Mouse (Mus musculus) right cerebral cortex, adult 18-20 months (tissue): ENCODE measurements around the gene Ppp1r9a.

Experiments
- DNase-seq: peaks from one replicate; pipeline ENCODE4 v3.0.0; 2022; ENCODE audit warnings: mixed read lengths

The Ppp1r9a gene

DNA sequence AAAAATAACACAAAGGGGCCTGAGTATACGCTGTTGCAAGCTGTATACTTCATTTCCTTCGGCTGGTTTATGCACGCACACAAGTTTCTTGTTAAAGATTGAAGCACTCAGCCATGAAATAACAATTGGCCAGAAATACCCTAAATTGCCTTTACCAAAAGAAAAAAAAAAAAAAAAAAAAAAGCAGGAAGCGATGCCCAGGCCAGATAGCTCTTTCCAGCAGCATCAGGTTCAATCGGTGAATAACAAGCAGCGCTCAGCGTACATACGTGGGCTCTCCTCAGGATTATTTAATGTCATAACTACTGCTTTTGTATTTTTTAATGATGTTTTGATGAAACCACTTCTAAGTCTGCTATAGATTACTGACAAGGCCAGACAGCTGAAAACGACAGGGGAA, 262.1 kb downstream of the Ppp1r9a start:
- DNase-seq, result no peak

DNA sequence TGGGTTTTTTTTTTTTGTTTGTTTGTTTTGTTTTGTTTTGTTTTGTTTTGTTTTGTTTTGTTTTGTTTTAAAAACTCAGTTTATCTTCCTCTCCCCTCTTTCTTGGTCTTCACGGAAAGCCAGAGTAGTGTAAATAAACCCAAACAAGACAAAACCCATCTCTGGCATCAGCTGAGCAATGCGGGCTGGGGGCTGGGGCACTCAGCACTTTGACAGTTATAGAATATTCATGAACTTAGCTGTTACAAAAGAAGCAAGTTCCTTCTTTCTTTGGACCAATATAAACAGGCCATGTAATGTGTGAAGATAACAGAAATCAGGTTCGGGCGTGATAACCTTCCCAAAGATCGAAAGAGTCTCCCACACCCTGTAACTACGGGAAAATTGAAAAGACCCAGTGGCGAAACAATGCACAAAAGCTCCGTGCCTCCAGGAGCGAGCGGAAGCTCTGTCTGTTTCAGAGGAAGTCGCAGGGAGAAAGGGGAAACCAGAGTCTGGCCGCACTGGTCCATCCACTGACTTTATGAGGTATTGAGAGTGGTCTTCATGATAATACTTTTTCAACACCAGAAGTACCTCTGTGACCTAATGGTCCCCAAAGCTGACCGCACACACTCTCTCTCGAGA, 264.4 kb downstream of the Ppp1r9a start:
- no peak for DNase-seq

DNA sequence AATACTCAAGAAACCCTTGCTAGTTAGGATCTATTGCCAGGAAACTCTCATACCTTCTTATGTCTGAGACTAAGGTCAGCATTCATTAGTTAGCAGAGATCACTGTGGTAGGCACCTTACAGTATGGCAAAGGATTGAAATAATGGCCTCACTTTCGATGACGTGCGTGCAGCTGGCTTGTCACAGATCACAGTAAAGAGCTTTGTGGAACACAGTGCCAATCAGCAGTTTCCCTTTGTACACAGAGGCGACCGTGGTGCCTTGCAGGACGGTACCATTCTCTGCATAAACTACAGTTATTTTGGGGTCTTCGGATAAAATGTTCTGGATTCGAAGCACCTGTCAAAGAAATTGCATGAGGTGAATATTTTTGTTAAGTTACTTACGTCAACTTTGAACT, 265.4 kb downstream of the Ppp1r9a start:
- DNase-seq, result no peak

DNA sequence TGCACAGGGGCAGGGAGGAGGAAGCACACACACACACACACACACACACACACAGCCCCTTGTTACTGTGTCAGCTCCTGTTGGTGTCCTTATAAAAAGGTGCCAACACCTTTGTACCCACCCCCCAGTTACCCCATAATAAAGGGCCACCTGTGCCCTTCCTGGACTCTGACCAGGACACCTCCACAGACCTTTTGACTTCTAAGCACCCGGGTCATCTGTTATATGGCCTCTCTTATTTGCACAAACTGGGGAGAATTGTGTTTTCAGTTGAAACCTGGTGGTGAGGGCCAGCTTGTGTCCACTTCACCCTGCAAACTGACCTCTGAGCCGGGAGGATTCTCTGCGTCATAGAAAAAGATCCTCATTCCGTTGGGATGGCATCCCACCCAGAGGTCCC, 268.7 kb downstream of the Ppp1r9a start:
- DNase-seq, result no peak

DNA sequence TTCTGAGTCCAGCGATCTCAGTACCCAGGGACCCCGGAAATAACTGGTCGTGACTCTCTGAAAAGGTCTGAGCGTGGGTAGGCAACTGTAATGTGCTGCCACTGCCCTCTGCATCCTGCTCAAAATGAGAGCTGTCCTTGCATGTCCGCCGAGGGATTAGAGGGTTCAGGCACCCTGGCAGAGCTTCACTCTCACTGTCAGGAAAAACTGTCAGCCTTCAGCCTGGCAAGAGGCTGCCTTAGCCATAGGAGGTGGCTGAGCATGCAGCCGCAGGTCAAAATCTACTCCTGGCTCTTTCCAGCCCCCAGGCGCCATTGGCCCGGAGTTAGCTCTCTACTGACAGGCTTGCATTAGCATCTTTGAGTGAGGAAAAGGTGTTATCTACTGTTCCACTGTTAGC, 269.9 kb downstream of the Ppp1r9a start:
- DNase-seq, result no peak

DNA sequence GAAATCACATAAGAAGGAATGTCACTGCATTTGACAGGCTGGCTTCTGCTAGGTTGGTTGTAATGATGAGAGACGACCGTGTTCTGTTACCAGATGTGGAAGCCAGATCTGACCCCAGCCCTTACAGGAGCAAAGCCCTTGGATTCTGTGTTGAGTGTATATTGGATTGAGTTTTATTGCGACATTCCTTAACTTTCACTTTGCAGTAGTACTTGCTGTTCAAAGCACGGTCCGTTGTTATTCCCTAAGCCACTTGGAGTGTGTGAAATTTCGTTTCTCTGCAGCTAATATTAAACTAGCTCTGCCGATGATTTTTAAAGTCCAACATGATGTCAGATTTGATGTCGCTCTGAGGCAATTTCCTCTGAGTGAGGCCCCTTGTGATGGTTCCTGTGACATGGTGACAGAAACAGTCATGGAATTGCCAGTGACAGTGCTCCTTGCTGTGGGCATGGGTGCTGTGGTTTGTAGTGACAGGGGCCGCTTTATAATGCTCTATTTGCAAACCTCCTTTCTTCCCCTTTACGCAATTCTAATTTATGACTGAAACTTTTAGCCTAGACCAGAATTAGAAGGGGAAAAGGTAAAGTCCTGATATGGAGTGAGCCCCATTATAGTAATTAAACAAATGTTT, 271.6 kb downstream of the Ppp1r9a start:
- DNase-seq, result no peak

DNA sequence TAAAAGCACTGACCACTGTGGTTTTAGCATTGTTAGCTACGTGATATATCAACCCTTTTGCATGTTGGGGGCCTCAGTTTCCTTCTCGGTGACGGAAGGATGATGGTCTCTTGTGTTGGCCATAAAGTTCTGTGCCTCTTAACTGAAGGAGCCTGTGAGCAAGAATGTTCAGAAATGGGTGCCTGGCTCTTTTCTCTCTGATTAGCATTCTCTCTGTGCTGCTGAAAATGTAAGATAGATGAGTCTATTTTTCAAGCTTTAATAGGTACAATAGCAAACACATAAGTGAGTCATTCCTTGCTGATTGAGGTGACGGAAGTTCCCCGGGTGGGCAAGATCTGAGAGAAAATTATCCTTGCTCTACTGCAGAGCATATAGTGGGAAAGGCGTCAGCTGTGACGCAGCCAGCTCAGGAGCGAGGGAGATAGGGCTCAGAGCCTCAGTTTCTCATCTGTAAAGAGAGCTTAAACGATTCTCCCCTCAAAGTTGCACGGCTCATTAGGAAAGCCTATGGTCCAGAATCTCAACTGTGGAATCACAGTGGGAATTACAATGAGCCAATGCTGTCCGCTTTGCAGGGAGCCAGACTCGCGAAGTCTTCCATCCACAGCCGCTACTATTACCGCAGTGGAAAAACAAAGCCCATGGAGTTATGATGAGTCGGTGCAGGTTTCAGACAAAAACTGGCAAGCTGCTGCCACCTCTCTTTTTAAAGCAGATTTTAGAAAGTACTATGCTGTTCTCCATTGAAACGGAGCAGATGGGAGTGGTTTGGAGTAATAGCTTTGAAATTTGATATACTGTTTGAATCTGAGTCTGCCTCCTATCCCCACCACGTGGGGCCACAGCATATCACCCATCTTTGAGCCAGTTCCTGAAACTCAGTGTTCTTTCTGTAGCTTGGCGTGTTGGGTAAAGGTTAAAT, 275.5 kb downstream of the Ppp1r9a start:
- no peak for DNase-seq

DNA sequence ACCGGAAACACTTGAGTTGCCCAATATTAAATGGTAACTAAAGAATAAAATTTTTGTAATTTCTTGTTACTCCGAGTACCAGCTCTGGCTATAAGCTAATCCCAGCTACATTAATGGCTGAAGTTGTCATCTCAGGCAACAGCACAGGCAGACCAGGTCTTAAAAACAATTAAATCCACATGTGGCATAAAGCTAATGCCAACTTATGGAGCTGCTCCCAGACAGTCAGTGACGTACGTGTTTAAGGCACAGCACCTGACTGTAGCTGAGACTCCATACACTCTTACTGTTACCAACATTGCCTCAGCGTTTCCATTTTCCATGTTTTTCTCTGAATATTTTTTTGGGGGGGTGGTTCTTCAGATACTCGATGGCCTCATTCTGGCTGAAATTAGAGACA, 276.5 kb downstream of the Ppp1r9a start:
- DNase-seq, result no peak

DNA sequence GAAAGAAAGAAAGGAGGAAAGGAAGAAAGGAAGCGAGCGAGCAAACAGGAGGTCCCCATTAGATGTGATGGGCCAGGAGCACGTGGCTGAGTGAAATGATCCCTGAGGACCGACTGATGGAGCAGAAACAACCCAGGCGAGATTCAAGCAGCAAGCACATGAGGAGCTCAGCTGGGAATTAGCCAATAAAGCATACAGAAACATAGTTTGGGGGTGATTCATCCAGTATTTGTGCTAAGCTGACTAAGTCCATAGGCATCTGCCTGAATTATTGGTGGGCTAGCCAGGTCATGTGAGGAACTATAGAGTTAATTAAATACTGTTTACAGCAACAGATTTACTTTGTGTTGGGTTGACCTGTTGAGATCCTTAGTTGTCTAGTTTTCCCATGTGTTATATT, 277.9 kb downstream of the Ppp1r9a start:
- DNase-seq, result no peak

DNA sequence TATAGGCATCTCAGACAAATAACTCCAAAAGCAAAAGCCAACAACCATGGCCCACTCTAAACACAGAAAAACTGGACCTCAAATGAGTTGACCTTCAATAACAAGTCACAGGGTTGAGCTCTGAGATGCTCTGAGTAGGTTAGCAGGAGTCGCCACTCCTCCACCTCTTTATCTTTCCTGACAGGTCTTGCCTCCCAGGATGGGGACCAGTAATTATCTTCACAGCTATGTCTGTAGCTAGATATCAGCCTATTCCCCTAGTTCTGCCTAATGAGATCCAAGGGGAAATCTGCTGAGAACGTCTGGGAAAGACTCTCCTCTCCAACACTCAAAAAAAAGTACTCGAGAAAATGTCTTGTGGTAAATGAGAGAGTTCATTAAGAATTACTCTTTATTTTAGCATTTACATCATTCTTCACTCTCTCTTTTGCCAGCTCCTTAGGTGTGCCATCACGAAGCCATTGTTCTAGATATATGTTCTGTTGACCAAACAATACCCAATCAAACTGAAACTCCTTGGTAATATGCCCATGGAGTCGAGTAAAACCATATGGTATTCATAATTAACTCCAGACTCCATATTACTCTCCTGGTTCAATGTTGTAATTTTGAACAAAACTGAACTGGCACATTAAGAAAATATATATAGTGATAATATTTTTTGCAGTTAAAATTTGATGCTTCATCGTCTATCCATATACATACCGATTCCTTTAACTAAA, 283.7 kb downstream of the Ppp1r9a start:
- DNase-seq, result no peak

DNA sequence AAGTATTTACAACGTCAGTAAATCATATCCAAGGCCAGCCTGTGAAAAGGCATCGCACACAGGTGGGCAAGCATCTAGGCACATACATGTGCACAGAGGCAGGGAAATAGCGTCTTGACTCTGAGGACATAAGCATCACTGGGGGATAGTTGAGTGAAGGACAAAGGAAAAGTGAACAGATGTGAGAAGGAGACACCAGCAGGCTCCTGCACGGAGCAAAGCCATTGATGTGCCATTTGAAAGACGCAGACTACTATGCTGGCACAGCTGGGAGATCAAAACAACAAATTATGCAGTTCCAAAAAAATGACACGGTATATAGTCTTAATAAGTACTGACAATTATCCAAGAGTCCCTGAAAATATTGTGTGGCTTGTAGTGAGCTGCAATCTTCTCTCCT, 284.9 kb downstream of the Ppp1r9a start:
- no peak for DNase-seq

DNA sequence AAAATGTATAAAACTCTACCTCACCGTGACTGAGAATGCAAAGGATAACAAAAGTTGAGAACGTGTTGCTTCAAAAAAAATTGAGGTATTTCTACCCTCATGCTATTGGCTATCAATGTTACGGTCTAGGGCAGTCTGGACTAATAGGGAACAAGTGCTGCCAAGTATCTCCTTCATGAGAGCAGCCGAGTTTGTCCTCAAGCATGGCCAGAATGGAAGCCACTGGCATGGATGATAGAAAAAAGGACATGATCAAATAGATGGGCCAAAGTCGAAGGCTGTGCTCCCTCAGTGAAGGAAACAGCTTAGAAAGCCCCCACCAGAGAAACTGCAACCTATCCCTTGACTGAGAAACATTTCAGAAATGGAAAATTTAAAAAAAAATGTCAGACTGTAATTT, 285.3 kb downstream of the Ppp1r9a start:
- DNase-seq, result no peak

DNA sequence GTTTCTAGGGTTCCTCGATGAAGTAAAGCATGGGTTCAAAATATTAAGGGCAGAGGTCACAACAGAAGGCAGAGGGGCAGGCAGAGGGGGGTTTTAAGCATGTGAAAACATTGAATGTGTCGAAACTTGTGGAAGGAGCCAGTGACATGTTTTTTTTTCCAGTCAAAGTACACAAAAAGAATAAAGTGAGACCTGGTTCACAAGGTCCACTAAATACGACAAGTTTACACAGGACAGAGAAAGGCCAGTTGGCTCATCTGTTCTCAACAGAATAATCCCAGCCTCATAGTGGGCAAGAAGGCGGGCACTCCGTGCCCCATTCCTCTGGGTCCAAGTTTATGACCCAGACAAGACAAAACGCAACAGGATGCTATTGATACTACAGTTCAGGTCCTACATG, 286.2 kb downstream of the Ppp1r9a start:
- no peak for DNase-seq

DNA sequence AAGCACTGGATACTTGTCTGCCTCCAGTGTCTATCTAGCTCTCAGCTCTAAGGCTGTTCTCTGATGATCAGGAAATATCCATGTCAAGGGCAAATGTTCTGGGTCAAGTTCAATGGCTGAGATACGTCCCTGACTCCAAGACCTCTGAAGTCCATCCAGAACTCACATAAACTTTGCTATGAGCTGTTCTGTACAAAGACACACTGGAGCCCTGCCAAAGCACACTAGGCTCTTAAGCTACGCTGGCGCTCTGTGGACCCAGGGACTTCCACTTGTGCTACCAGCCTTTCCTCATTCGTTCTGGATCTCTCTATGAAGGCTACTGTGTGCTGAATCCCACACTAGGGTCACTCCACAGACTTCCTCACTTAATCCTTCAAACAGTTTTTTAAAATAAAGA, 286.8 kb downstream of the Ppp1r9a start:
- DNase-seq, result no peak

DNA sequence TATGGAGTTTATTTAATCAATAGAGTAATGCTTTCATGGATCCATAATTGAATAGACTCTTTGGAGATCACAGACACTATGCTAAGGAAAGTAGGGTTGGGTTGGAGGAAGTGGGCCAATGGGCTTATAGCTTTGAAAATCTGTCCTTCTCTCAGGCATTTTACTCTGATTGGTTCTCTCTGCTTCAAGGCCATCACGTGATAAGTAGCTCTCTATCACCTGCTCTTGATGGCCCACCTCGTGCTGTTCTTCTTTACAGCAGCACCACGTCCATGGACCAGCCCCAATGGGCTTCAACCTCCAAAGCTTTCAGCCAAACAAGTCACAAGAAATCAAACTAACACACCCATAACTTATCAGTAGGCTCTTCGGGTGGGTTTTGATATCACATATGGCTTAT, 288.0 kb downstream of the Ppp1r9a start:
- DNase-seq, result no peak

DNA sequence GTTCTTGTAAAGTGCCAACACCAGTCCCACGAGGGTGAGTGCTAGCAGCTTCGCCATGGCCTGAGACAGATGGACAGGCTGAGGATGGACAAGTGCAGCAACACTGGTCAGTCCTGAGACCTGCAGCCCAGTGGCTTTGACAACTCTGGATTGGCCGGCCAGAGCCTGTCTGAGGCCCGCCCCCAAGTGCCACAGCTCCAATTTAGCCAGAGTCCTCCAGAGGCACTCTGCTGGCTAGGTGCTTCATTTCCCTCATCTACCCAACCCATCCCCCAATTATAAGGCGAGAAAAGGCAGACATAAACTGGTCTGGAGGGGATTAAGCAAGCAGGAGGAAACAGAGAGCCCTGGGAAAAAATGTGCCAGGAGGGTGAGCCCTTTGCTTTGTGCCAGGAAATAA, 291.0 kb downstream of the Ppp1r9a start, which contains the start of gene Pon1:
Pon1 (minus strand) TSS at position 254 of the 400 bp plus-strand sequence.
- no peak for DNase-seq

DNA sequence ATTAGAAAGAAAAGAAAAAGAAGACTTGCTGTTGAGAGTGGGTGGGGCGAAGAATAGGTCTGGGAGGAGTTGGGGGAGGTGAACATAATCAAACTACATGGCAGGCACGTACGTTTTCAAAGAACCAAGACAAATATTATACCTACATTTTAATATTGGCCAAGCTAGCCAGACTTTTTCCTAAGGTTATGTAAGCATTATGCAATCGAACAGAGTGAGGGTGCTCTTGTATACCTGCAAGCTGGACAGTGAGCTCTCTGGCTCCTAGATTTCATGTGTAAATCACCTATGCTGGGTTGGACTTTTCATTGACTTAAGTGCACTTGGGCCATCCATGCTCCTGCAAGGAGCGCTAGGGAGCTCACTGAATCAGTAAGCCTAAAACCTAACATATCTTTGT, 295.9 kb downstream of the Ppp1r9a start:
- no peak for DNase-seq

DNA sequence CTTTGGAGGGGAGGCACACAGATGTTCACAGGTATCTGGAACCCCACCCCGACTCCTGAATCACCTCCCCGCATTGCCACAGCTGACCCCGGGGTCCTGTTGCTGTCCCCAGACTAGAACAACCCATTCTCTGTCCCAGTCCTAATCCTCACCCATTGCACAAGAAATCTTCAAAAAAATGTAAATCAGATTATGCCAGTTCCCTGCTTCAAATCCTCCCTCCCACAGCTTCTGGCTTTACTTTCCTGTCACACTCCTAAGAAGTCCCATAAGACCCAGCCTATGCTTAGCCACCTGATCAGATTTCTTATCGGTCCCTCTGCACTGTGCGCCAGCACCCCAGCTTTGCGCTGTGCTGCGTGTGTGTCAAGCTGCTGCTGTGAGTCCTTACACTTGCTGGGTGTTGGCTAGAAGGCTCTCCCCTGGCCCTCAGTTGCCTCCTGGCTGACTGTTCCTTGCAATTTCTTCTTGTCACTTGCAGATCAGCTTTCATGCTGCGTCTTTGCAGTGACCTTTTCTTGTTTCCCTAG, 296.7 kb downstream of the Ppp1r9a start:
- DNase-seq, result no peak

DNA sequence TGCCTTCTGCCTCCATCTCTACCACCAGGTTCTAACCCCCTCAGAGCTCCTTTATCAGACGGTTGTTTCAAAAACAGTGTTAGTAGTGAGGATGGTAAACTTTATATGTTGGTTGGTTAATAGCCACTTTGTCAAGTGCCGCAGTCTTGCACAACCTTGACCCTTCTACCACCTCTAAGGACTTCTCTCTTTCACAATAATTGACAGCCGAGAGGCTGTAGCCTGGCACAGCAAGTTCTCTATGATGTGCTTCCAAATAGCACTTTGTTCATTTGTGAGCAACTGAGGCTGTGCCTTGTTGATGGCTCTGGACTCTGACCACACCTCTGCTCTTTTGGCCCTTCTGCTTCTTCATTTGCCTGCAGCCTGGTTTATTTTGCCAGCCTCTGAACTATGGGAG, 297.2 kb downstream of the Ppp1r9a start:
- DNase-seq, result no peak

DNA sequence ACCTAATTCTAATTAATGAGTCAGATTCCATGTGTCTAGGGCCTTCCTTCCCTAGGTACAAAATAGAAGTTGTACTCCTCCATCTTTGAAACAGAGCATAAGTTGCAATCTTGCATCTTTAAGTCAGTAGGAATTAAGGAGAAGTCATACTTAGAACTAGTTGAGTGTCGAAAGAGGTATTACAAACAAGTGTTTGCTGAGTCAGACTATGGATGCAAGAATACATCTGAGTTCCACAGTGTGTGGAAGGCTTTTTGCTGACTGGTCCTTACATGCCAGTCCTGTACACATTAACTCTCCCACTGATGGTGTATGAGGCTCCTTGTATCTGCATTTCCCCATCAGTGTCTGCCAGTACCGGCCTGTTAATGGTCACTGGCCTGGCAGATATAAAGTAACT, 305.1 kb downstream of the Ppp1r9a start:
- DNase-seq, result no peak
